Mouse (Mus musculus): Measurements from ENCODE around the gene Macf1.

The Macf1 gene

GRCm38 (mm10) chr4:123404056-123404455 lies 280.1 kb downstream of the Macf1 start:
- no peak for DNase-seq (ENCODE audit: low spot score)

GRCm38 (mm10) chr4:123402244-123402643 lies 281.9 kb downstream of the Macf1 start:
- no peak for DNase-seq (ENCODE audit: low spot score)

- DNase-seq (ENCODE audit: low spot score): no peak
Observed at GRCm38 (mm10) chr4:123401265-123401664, 282.9 kb downstream of the Macf1 start.

GRCm38 (mm10) chr4:123397643-123398434 lies 286.3 kb downstream of the Macf1 start:
- DNase-seq (ENCODE audit: low spot score): no peak

- no peak for DNase-seq (ENCODE audit: low spot score)
Observed at GRCm38 (mm10) chr4:123397049-123397448, 287.1 kb downstream of the Macf1 start.

- no peak for DNase-seq (ENCODE audit: low spot score)
Observed at GRCm38 (mm10) chr4:123395435-123396000, 288.6 kb downstream of the Macf1 start.

GRCm38 (mm10) chr4:123394878-123395277 lies 289.3 kb downstream of the Macf1 start:
- DNase-seq (ENCODE audit: low spot score): no peak

- DNase-seq (ENCODE audit: low spot score): no peak
Observed at GRCm38 (mm10) chr4:123394269-123394668, 289.9 kb downstream of the Macf1 start.

- DNase-seq (ENCODE audit: low spot score): no peak
Observed at GRCm38 (mm10) chr4:123393004-123393403, 291.2 kb downstream of the Macf1 start.

GRCm38 (mm10) chr4:123392187-123392586 lies 292.0 kb downstream of the Macf1 start:
- peak; percentile 31 for DNase-seq (ENCODE audit: low spot score)

GRCm38 (mm10) chr4:123385028-123385427 lies 299.1 kb downstream of the Macf1 start:
- no peak for DNase-seq (ENCODE audit: low spot score)

GRCm38 (mm10) chr4:123383173-123383572 lies 301.0 kb downstream of the Macf1 start:
- DNase-seq (ENCODE audit: low spot score): no peak

- no peak for DNase-seq (ENCODE audit: low spot score)
Observed at GRCm38 (mm10) chr4:123382051-123382450, 302.1 kb downstream of the Macf1 start.

- no peak for DNase-seq (ENCODE audit: low spot score)
Observed at GRCm38 (mm10) chr4:123381598-123381997, 302.6 kb downstream of the Macf1 start.

- DNase-seq (ENCODE audit: low spot score): no peak
Observed at GRCm38 (mm10) chr4:123376031-123376430, 308.1 kb downstream of the Macf1 start.

GRCm38 (mm10) chr4:123374316-123375008 lies 309.7 kb downstream of the Macf1 start:
- DNase-seq (ENCODE audit: low spot score): no peak

GRCm38 (mm10) chr4:123363555-123363954 lies 320.6 kb downstream of the Macf1 start:
- no peak for DNase-seq (ENCODE audit: low spot score)

- no peak for DNase-seq (ENCODE audit: low spot score)
Observed at GRCm38 (mm10) chr4:123360771-123361170, 323.4 kb downstream of the Macf1 start.

GRCm38 (mm10) chr4:123358613-123359012 lies 325.5 kb downstream of the Macf1 start:
- DNase-seq (ENCODE audit: low spot score): no peak

GRCm38 (mm10) chr4:123355941-123356340 lies 328.2 kb downstream of the Macf1 start:
- no peak for DNase-seq (ENCODE audit: low spot score)

- DNase-seq (ENCODE audit: low spot score): no peak
Observed at GRCm38 (mm10) chr4:123353271-123353877, 330.8 kb downstream of the Macf1 start.

- no peak for DNase-seq (ENCODE audit: low spot score)
Observed at GRCm38 (mm10) chr4:123343471-123343789, 340.7 kb downstream of the Macf1 start.

Data from adipocyte (in vitro differentiated cells).